Mouse (Mus musculus) heart, embryonic 13.5 days (tissue): ENCODE results near the gene Frmd4b. TPM values are rescaled to one million over a fixed set of nuclear protein-coding genes. Genes with fewer than 3 reads are reported as not detected.

Source experiments
- ATAC-seq: fragments of 200-750 bp; cut with Nextera tagmentation; 2 replicates; pipeline ENCODE4 v1.8.0; 2017; ENCODE audit warnings: moderate TSS enrichment; ENCODE audit not compliant: insufficient number of reproducible peaks, low FRiP score, low TSS enrichment; ENCODE audit errors: extremely low read depth
- H3K27ac ChIP-seq: fragments of 300-500 bp; sonication (generic); replicated peaks from 2 replicates; pipeline ENCODE4 v1.5.1; 2015; ENCODE audit warnings: moderate library complexity, mild to moderate bottlenecking, inconsistent platforms
- H3K27me3 ChIP-seq: fragments of 300-500 bp; sonication (generic); replicated peaks from 2 replicates; pipeline ENCODE4 v1.6.1; 2015; ENCODE audit warnings: mild to moderate bottlenecking, inconsistent platforms
- H3K36me3 ChIP-seq: fragments of 300-500 bp; sonication (generic); 2 replicates; pipeline ENCODE4 v1.6.1; 2015; ENCODE audit warnings: mild to moderate bottlenecking, inconsistent platforms
- H3K4me1 ChIP-seq: fragments of 300-500 bp; sonication (generic); 2 replicates; pipeline ENCODE4 v1.6.1; 2015; ENCODE audit warnings: inconsistent platforms
- H3K4me2 ChIP-seq: fragments of 300-500 bp; sonication (generic); 2 replicates; pipeline ENCODE4 v1.6.1; 2015; ENCODE audit warnings: inconsistent platforms, mild to moderate bottlenecking, moderate library complexity
- H3K4me3 ChIP-seq: fragments of 300-500 bp; sonication (generic); 2 replicates; pipeline ENCODE4 v1.5.1; 2015; ENCODE audit warnings: moderate library complexity, mild to moderate bottlenecking, inconsistent platforms
- H3K9ac ChIP-seq: fragments of 300-500 bp; sonication (generic); 2 replicates; pipeline ENCODE4 v1.6.1; 2015; ENCODE audit warnings: inconsistent platforms, mild to moderate bottlenecking, moderate library complexity
- H3K9me3 ChIP-seq: fragments of 300-500 bp; sonication (generic); 2 replicates; pipeline ENCODE4 v1.6.1; 2016; ENCODE audit warnings: inconsistent platforms
- WGBS: fragments of 180-500 bp; shearing (Covaris S2); methylation state at CpG from one replicate; pipeline ENCODE4 v1.1.7; 2015; ENCODE audit warnings: mixed read lengths; 5-methylcytosine and 5-hydroxymethylcytosine counted together
- polyA plus RNA-seq: library from polyadenylated mRNA; unstranded; fragments of >200 nt; fragmentation: Nextera tagmentation; extraction: Ambion mirVana; gene quantifications from 2 replicates; pipeline ENCODE4 v1.2.1, GENCODE M21; 2015

Gene Frmd4b
- polyA plus RNA-seq, 1 experiment from 2014 or later: 14.6 TPM

- Histone ChIP-seq H3K27me3 (no peaks in the 10 kb centered on the region), H3K27ac (peak overlapping the region; percentile 78), H3K4me1 (peaks cover 83% of the 10 kb centered on the region), H3K9me3 (no peaks in the 10 kb centered on the region), H3K4me2 (peak overlapping the region; percentile 67), H3K4me3 (peak overlapping the region; percentile 55), H3K36me3 (no peaks in the 10 kb centered on the region), H3K9ac (peak overlapping the region; percentile 76)
- 25% methylated on average over 6 of the region's 6 CpGs for WGBS
- no peak for ATAC-seq
These were observed 264.0 kb downstream of the Frmd4b start for GRCm38 (mm10) chr6:97353371-97353770.

DNA sequence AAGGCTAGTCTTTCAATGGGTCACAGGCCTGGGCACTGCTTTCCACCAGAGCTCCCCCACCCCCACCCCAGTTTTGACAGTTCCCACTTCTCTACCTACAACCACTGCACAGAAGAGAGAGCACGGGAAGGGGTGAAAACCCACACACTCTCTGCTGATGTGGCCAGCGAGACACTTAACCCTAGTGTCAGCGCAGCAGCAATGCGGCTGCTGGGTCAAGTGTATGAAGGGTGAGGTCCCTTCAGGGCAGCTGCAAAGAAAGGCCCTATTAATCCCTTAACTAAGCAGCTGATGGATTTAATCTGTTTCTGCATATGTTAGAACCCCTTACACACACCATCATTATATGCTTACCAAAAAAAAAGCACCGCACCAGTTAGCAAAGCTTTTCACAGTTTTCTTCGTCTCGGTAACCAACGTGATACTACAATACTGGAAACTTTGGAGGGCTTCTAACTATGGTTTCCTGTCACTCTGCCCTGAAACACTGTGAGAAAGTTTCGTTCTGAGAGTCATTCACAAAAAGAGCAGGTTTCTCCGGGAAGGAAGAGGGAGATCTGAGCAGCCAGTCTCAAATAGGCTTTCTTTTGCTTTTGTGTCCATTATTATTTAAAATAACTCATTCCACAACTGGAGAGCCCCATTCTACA, 264.7 kb downstream of the Frmd4b start:
- no peak for ATAC-seq
- no peaks in the 10 kb centered on the region for H3K27me3 ChIP-seq
- no peaks in the 10 kb centered on the region for H3K36me3 ChIP-seq
- H3K9ac ChIP-seq: peak overlapping the region; percentile 41
- H3K4me1 ChIP-seq: peaks cover 90% of the 10 kb centered on the region
- H3K9me3 ChIP-seq: no peaks in the 10 kb centered on the region
- peak overlapping the region; percentile 55 for H3K4me3 ChIP-seq
- WGBS: 21% methylated on average over 10 of the region's 10 CpGs
- H3K27ac ChIP-seq: peak overlapping the region; percentile 34; the same call in 1 of the 2 replicates
- H3K4me2 ChIP-seq: peak overlapping the region; percentile 67

DNA sequence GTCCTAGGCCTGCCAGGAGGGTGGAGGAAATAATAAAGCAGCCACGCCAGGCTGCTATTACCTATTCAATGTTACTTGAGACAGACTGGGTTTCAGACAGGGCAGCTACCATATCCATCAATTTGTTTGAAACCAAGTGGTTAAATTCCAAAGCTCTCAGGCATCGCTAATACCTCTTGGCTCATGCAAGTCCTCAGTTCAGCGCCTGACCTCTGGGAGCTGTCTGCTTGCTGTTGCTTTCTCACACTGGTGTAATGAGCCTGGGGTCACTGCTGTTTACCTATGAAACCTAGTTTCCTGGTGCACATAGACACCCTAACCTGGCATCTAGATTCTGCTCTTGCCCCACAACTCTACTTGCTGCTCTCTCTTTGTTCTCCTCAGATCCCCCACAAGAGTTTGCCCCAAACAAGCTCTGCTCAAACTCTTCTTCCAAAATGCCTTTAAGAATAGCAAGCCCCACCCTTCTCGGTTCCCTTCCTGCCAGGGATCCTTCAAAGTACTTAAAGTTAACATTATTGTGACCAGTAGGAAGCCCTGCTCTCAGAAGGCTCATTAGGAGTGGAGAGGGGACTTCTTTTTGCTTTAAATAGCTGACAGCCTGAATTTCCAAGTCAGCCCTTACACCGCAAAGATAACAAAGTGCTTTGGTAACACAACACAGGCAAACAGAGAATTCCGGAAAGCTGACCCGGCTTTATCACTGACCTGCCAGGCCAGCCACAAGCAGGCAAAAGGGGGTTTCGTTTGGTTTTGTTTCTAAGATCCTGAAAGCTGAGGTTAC, 267.8 kb downstream of the Frmd4b start:
- Histone ChIP-seq H3K9me3 (no peaks in the 10 kb centered on the region), H3K27ac (peak overlapping the region; percentile 71), H3K4me2 (peak overlapping the region; percentile 53), H3K4me3 (no peak overlapping the region), H3K4me1 (peaks cover 72% of the 10 kb centered on the region), H3K36me3 (peaks cover 4% of the 10 kb centered on the region; the same call in 1 of the 2 replicates), H3K27me3 (no peaks in the 10 kb centered on the region), H3K9ac (0 out of 2 replicates have a peak overlapping the region, but pooled peaks have one; percentile 38)
- 10% methylated on average over 8 of the region's 8 CpGs for WGBS
- ATAC-seq: no peak; the same call in 1 of the 2 replicates

- Histone ChIP-seq H3K36me3 (peaks cover 4% of the 10 kb centered on the region; the same call in 1 of the 2 replicates), H3K9ac (no peak overlapping the region), H3K27me3 (no peaks in the 10 kb centered on the region), H3K4me1 (peaks cover 49% of the 10 kb centered on the region), H3K9me3 (no peaks in the 10 kb centered on the region), H3K4me3 (no peak overlapping the region), H3K4me2 (no peak overlapping the region), H3K27ac (peak overlapping the region; percentile 12; the same call in 1 of the 2 replicates)
- no peak for ATAC-seq
- WGBS: 50% methylated on average over 1 of the region's 1 CpGs
These were observed 270.4 kb downstream of the Frmd4b start for GRCm38 (mm10) chr6:97346932-97347331.

GRCm38 (mm10) chr6:97346527-97346926, 270.8 kb downstream of the Frmd4b start:
- Histone ChIP-seq H3K9ac (no peak overlapping the region), H3K27ac (peak overlapping the region; percentile 12; the same call in 1 of the 2 replicates)

GRCm38 (mm10) chr6:97345921-97346320, 271.4 kb downstream of the Frmd4b start:
- H3K27ac ChIP-seq: no peak overlapping the region
- H3K4me2 ChIP-seq: no peak overlapping the region
- no peak overlapping the region for H3K9ac ChIP-seq
- 86% methylated on average over 2 of the region's 2 CpGs for WGBS
- peaks cover 49% of the 10 kb centered on the region for H3K4me1 ChIP-seq
- no peaks in the 10 kb centered on the region for H3K27me3 ChIP-seq
- H3K4me3 ChIP-seq: no peak overlapping the region
- H3K9me3 ChIP-seq: no peaks in the 10 kb centered on the region
- H3K36me3 ChIP-seq: peaks cover 4% of the 10 kb centered on the region; the same call in 1 of the 2 replicates
- ATAC-seq: no peak

More at GRCm38 (mm10) chr6:97346527-97346926, 270.8 kb downstream of the Frmd4b start:
- ATAC-seq: no peak
- Histone ChIP-seq H3K27me3 (no peaks in the 10 kb centered on the region), H3K9me3 (no peaks in the 10 kb centered on the region), H3K36me3 (peaks cover 4% of the 10 kb centered on the region; the same call in 1 of the 2 replicates), H3K4me2 (no peak overlapping the region), H3K4me1 (peaks cover 49% of the 10 kb centered on the region), H3K4me3 (no peak overlapping the region)
- 75% methylated on average over 10 of the region's 10 CpGs for WGBS

GRCm38 (mm10) chr6:97342185-97342584, 275.2 kb downstream of the Frmd4b start:
- peaks cover 37% of the 10 kb centered on the region for H3K4me1 ChIP-seq
- WGBS: 82% methylated on average over 5 of the region's 5 CpGs
- peaks cover 12% of the 10 kb centered on the region; the same call in 1 of the 2 replicates for H3K36me3 ChIP-seq
- H3K9ac ChIP-seq: no peak overlapping the region
- peak overlapping the region; percentile 51 for H3K27ac ChIP-seq
- no peaks in the 10 kb centered on the region for H3K27me3 ChIP-seq
- H3K9me3 ChIP-seq: no peaks in the 10 kb centered on the region
- no peak overlapping the region for H3K4me3 ChIP-seq
- H3K4me2 ChIP-seq: no peak overlapping the region
- no peak for ATAC-seq

DNA sequence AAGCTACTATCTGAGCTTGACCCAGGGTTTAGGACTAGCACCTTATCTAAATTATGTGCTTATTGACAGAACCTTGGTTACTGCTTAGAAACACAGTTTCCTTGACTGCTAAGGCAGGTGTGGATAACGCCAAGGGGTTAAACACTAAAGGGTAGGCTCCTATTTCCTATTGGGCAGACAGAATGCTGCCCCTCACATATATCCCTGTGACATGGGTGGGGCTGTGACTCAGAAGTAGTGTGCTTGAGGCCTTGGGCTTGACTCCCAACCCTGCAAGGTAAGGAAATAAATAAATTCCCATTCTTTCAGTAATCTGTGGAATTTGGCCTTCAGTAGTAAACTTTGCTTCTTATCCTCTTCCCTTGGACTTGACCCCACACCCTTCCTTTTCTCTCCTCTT, 275.7 kb downstream of the Frmd4b start:
- no peak for ATAC-seq
- Histone ChIP-seq H3K36me3 (peaks cover 13% of the 10 kb centered on the region; the same call in 1 of the 2 replicates), H3K9ac (no peak overlapping the region), H3K4me1 (peaks cover 31% of the 10 kb centered on the region), H3K9me3 (no peaks in the 10 kb centered on the region), H3K4me2 (no peak overlapping the region), H3K27ac (peak overlapping the region; percentile 51), H3K27me3 (no peaks in the 10 kb centered on the region), H3K4me3 (no peak overlapping the region)
- WGBS: 74% methylated on average over 1 of the region's 1 CpGs

GRCm38 (mm10) chr6:97341148-97341547, 276.2 kb downstream of the Frmd4b start:
- H3K9ac ChIP-seq: no peak overlapping the region
- H3K27ac ChIP-seq: peak overlapping the region; percentile 51
- no peak overlapping the region for H3K4me3 ChIP-seq
- 63% methylated on average over 3 of the region's 3 CpGs for WGBS
- no peak for ATAC-seq
- no peaks in the 10 kb centered on the region for H3K9me3 ChIP-seq
- no peak overlapping the region for H3K4me2 ChIP-seq
- no peaks in the 10 kb centered on the region for H3K27me3 ChIP-seq
- peaks cover 31% of the 10 kb centered on the region for H3K4me1 ChIP-seq
- 0 out of 2 replicates have a peak, but pooled peaks cover 11% of the 10 kb centered on the region for H3K36me3 ChIP-seq

DNA sequence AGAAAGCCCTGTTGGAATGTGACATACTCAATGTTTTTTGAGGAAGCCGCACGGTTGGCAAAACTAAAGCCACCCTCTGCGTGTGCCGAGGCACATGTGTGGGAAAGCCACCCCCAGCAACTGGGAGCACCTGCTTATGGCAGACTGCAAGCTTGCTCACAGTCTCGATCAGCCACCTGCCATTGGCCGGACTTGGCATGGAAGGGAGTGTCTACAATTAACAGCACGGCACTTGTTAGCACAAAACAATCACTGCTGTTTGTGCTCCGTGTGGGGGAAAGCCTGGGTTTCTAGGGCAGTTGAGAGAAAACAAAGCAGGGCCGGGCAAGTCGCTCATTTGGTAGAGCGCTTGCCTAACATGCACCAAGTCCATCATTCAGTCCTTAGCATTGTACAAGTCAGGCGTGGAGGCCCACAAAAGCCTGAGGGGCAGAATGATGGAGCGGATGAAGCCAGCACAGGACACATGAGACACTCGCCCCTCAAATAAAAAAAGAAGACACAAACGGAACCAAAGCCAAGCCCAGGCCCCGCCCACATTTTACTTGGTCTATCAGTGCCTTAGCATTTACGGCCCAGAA, 277.0 kb downstream of the Frmd4b start:
- no peak overlapping the region for H3K4me2 ChIP-seq
- no peak overlapping the region for H3K9ac ChIP-seq
- H3K4me1 ChIP-seq: peaks cover 31% of the 10 kb centered on the region
- H3K9me3 ChIP-seq: no peaks in the 10 kb centered on the region
- no peak for ATAC-seq
- H3K36me3 ChIP-seq: 0 out of 2 replicates have a peak, but pooled peaks cover 11% of the 10 kb centered on the region
- 86% methylated on average over 17 of the region's 17 CpGs for WGBS
- H3K27me3 ChIP-seq: no peaks in the 10 kb centered on the region
- H3K27ac ChIP-seq: no peak overlapping the region
- H3K4me3 ChIP-seq: no peak overlapping the region

- Histone ChIP-seq H3K27me3 (no peaks in the 10 kb centered on the region), H3K4me3 (no peak overlapping the region), H3K4me1 (peaks cover 31% of the 10 kb centered on the region), H3K27ac (no peak overlapping the region), H3K36me3 (0 out of 2 replicates have a peak, but pooled peaks cover 11% of the 10 kb centered on the region), H3K4me2 (no peak overlapping the region), H3K9me3 (no peaks in the 10 kb centered on the region), H3K9ac (no peak overlapping the region)
- WGBS: 37% methylated on average over 5 of the region's 5 CpGs
- ATAC-seq: no peak
These were observed 278.1 kb downstream of the Frmd4b start for GRCm38 (mm10) chr6:97339271-97339681.
